Mouse (Mus musculus): Measurements from ENCODE around the gene Bex2. TPM values are rescaled to one million over a fixed set of nuclear protein-coding genes. Genes with fewer than 3 reads are reported as not detected.
"Not testable (repeated sequence)": the region's sequence is repeated elsewhere in the genome, so short reads cannot be mapped to it uniquely, and the experiment has no call there.

The Bex2 gene
- total RNA-seq (2021), result not detected
- long read RNA-seq, experiment 1, result 0 reads
- long read RNA-seq, experiment 2, result 0 reads

- DNase-seq; intact Hi-C loops (cut with DNase I): not testable (repeated sequence)
Measured at GRCm38 (mm10) chrX:136068020-136068419, at the start of gene Bex2. Gene Bex2, minus strand, starts transcription at chrX:136068236.

- intact Hi-C loops (cut with DNase I), result loop anchor here (10.0 kb wide), 1 partner anchor 71 kb away; no protein-coding TSS in a partner anchor
- DNase-seq, result no peak
Measured at GRCm38 (mm10) chrX:136115419-136115961, 47.5 kb upstream of the Bex2 start.

- no peak for DNase-seq
- intact Hi-C loops (cut with DNase I), result loop anchor here (10.0 kb wide), 1 partner anchor 70 kb away; no protein-coding TSS in a partner anchor
Measured at GRCm38 (mm10) chrX:136115015-136115414, 47.0 kb upstream of the Bex2 start.

DNA sequence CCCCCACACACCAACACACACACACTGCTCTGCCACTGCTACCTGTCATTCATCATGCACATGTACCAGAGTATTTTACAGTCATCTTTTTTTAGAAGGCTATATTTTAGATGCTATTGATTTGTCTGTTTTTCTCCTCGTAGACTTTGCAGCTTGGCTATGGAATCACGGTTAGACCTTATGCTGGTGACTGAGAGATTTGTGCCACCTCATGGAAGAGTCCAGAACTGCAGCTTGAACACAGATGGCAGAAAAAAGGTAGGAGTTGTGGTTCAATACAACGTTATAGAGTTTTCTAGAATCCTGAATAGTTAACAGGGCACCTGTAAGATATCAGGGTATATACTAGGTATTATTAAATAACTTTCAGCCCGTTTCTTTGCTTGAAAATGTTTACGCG is 39.9 kb upstream of the Bex2 start:
- no peak for DNase-seq
- intact Hi-C loops (cut with DNase I), result no loop called here

GRCm38 (mm10) chrX:136104724-136105088 is 36.7 kb upstream of the Bex2 start:
- no peak for DNase-seq
- intact Hi-C loops (cut with DNase I), result no loop called here

- no peak for DNase-seq
- intact Hi-C loops (cut with DNase I), result no loop called here
Measured at GRCm38 (mm10) chrX:136104046-136104723, 36.1 kb upstream of the Bex2 start.

- intact Hi-C loops (cut with DNase I), result no loop called here
- no peak for DNase-seq
Measured at GRCm38 (mm10) chrX:136094421-136094820, 26.4 kb upstream of the Bex2 start.

DNA sequence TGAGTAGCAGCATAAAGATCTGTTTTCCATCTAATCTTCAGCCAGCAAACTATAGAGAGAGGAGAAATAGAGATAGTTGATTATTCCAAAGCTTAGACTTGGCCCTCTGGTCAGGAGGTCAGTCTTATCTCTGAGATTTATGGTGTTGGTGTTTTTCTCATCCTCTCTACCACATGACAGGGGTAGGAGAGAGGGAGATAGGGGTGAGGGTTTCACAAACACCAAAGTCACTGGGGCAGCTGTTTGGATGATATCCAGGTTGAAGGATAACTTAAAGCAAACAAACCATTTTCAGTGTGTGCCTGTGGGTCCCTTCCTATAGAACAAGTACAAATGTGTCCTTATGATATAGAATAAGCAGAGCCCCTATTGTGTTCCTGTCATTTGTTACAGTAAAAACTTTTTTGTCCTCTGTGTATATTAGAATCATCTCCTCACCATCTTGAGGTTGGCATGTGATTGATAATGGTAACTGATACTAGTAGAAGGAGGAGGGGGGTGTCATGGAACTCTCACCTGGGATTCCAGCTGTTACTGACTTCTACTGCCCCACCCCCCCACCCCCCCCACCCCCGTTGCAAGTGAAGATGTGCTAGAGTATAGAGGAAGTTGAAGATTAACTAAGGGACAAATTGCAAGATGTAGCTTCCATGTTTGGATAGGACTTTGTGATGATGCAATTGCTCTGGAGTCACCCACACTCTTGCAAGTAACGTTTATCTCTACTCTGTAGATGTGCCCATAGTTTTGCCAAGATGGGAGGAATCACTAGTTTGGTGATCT is 24.7 kb upstream of the Bex2 start:
- intact Hi-C loops (cut with DNase I), result no loop called here
- DNase-seq, result no peak

GRCm38 (mm10) chrX:136085155-136085554 is 17.1 kb upstream of the Bex2 start, which contains the start of gene Nxf3:
Gene Nxf3, minus strand, starts transcription at chrX:136085255.
- intact Hi-C loops (cut with DNase I), result no loop called here

DNA sequence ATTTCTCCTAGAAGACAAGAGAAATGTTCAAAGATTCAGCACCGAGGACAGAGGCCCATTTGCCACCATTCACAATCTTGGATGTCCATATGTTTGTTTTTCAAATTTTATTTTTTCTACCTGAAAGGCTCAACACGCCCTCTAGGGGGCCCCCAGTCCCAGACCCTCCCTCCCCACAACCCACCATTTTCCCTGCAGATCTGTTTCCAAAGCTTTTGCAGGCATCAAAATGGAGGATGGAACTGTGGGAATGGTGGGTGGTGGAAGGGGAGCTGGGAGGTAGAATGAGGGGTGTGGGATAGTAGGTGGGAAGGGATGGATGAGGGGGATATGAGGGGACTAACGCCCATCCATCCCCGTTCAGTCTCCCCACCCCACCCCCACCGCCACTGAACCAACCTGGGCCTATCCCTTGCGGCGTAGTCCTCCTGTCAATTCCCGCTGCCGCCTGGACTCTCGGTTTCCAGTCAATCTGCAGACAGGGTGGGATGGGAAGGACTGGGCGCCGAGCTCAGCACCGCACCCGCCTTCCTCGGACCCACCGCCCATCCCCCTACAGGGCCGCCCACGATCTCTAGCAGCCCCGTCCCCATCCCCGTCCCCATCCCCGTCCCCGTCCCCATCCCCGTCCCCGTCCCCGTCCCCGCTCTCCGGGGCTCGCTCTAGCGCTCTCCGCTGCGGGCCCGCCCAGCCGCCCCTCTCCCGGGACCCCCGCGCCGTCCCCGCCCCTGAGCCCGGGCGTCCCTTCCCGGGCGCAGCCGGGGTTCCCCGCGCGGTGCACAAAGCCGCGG is 640 bp downstream of the Bex2 start:
- intact Hi-C loops (cut with DNase I); DNase-seq: not testable (repeated sequence)

More at GRCm38 (mm10) chrX:136085155-136085554, 17.1 kb upstream of the Bex2 start, which contains the start of gene Nxf3:
- DNase-seq, result no peak

GRCm38 (mm10) chrX:136060698-136061097 is 7.3 kb downstream of the Bex2 start:
- intact Hi-C loops (cut with DNase I), result no loop called here
- DNase-seq, result no peak

- DNase-seq, result no peak
- intact Hi-C loops (cut with DNase I), result no loop called here
Measured at GRCm38 (mm10) chrX:136051219-136051618, 16.8 kb downstream of the Bex2 start.

GRCm38 (mm10) chrX:136047528-136047927 is 20.5 kb downstream of the Bex2 start:
- DNase-seq, result peak in 1 of 2 experiments; percentile 10
- intact Hi-C loops (cut with DNase I), result loop anchor here (5.0 to 10.0 kb wide), 2 partner anchors 67 to 275 kb away; no protein-coding TSS in a partner anchor

- intact Hi-C loops (cut with DNase I), result loop anchor here (10.0 kb wide), 1 partner anchor 71 kb away; no protein-coding TSS in a partner anchor
- no peak for DNase-seq
Measured at GRCm38 (mm10) chrX:136043726-136044125, 24.3 kb downstream of the Bex2 start.

- intact Hi-C loops (cut with DNase I); DNase-seq: not testable (repeated sequence)
Measured at GRCm38 (mm10) chrX:136032799-136033763, 35.0 kb downstream of the Bex2 start, which contains the start of gene Arxes1. Gene Arxes1, plus strand, starts transcription at chrX:136033367.

DNA sequence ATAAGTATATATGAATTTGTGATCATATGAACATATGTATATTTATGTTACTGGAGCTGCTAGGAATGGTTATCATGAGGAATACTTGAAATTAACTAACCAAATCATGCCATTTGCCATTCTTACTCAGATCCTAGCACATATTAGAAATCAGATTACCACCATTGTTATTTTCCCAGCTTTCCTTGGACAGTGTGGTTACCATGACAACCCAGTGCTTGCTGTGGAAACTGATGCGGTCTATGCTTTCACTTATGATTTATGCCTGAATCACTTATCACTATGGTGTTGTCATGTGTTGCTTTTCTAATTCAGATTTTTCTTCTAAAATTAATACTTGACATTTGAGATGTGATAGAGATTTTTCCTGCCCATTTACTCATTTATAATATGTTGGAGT is 37.7 kb downstream of the Bex2 start:
- DNase-seq, result no peak
- intact Hi-C loops (cut with DNase I), result no loop called here

Data from gastrocnemius, postnatal 36 days (tissue).